Mouse (Mus musculus) CH12.LX (cell line): ENCODE measurements around the gene Csf2rb. TPM values are rescaled to one million over a fixed set of nuclear protein-coding genes. Genes with fewer than 3 reads are reported as not detected.
A peak's percentile ranks its signal among the peaks of the same experiment; 100 is the strongest.
"Not testable (repeated sequence)": the region's sequence is repeated elsewhere in the genome, so short reads cannot be mapped to it uniquely, and the experiment has no call there.

Experiments used
- DNase-seq: peaks from one replicate; pipeline ENCODE4 v3.0.0-alpha.2; 2013; ENCODE audit errors: extremely low read depth
- H3K27ac ChIP-seq: 2 replicates; pipeline ENCODE4 v1.5.1; 2012; ENCODE audit warnings: low read depth, mild to moderate bottlenecking, control low read depth, moderate library complexity; ENCODE audit not compliant: insufficient read depth
- H3K27me3 ChIP-seq: replicated peaks from 2 replicates; pipeline ENCODE3; 2012; ENCODE audit warnings: inconsistent platforms
- H3K36me3 ChIP-seq, 2 experiments: replicated peaks in 1 of 2; 2 replicates each; pipeline versions ENCODE3 to v1.6.1; 2012; ENCODE audit warnings: inconsistent platforms in 1 of 2, low read length in 1 of 2, mild to moderate bottlenecking in 1 of 2, mixed read lengths in 1 of 2, moderate library complexity in 1 of 2; ENCODE audit not compliant: control insufficient read depth in 1 of 2, insufficient read depth in 1 of 2
- H3K4me1 ChIP-seq, 2 experiments: 2 replicates each; pipeline ENCODE4 v1.6.1; 2012; ENCODE audit warnings: inconsistent platforms in 1 of 2, moderate library complexity in 1 of 2; ENCODE audit not compliant: insufficient read depth in 2 of 2, control insufficient read depth in 1 of 2
- H3K4me2 ChIP-seq: 2 replicates; pipeline ENCODE4 v1.6.1; 2012; ENCODE audit warnings: low read depth, mild to moderate bottlenecking, control low read depth; ENCODE audit not compliant: poor library complexity, insufficient read depth, severe bottlenecking
- H3K4me3 ChIP-seq, 3 experiments: fragments of 150-350 bp in 1 of 3; sonication (generic) in 1 of 3; replicated peaks in 1 of 3; 2 replicates each; pipeline versions ENCODE3 to v1.5.1; 2011 to 2012; ENCODE audit warnings: low read depth in 2 of 3, low read length in 2 of 3, mild to moderate bottlenecking in 2 of 3, moderate library complexity in 2 of 3, control low read depth in 1 of 3, improper control_type of control experiment in 1 of 3, inconsistent platforms in 1 of 3, mixed read lengths in 1 of 3; ENCODE audit not compliant: poor library complexity in 1 of 3
- H3K79me2 ChIP-seq: replicated peaks from 2 replicates; pipeline ENCODE4 v1.6.1; 2012; ENCODE audit warnings: mild to moderate bottlenecking, moderate library complexity; ENCODE audit not compliant: control insufficient read depth, poor library complexity, insufficient read depth, severe bottlenecking; ENCODE audit errors: extremely low read depth
- H3K9ac ChIP-seq: 2 replicates; pipeline ENCODE4 v1.6.1; 2012; ENCODE audit warnings: low read depth, mild to moderate bottlenecking, control low read depth, moderate library complexity; ENCODE audit not compliant: insufficient read depth
- H3K9me3 ChIP-seq: replicated peaks from 2 replicates; pipeline ENCODE3; 2012; ENCODE audit warnings: low read length, inconsistent platforms, mixed read lengths
- BHLHE40 ChIP-seq: IDR thresholded peaks from 2 replicates; pipeline ENCODE4 v1.6.1; 2011; ENCODE audit warnings: mild to moderate bottlenecking, low read depth, low read length, improper control_type of control experiment
- CHD1 ChIP-seq: IDR thresholded peaks from 2 replicates; pipeline ENCODE4 v1.6.1; 2012; ENCODE audit warnings: low read depth, low read length, improper control_type of control experiment, inconsistent platforms
- CHD2 ChIP-seq: IDR thresholded peaks from 2 replicates; pipeline ENCODE4 v1.6.1; 2011; ENCODE audit warnings: low read length, improper control_type of control experiment
- E2F4 ChIP-seq: IDR thresholded peaks from 2 replicates; pipeline ENCODE4 v1.6.1; 2011; ENCODE audit warnings: low read depth, low read length, improper control_type of control experiment; ENCODE audit not compliant: insufficient replicate concordance
- JUN ChIP-seq: IDR thresholded peaks from 2 replicates; pipeline ENCODE4 v1.6.1; 2011; ENCODE audit warnings: low read depth, mild to moderate bottlenecking, low read length, improper control_type of control experiment, moderate library complexity; ENCODE audit not compliant: insufficient read depth
- JUND ChIP-seq: conservative IDR thresholded peaks from 2 replicates; pipeline ENCODE4 v1.6.1; 2011; ENCODE audit warnings: low read depth, low read length, improper control_type of control experiment
- MAX ChIP-seq: IDR thresholded peaks from 2 replicates; pipeline ENCODE4 v1.6.1; 2011; ENCODE audit warnings: low read length, improper control_type of control experiment
- MXI1 ChIP-seq: IDR thresholded peaks from 2 replicates; pipeline ENCODE4 v1.6.1; 2011; ENCODE audit warnings: mild to moderate bottlenecking, low read depth, low read length, improper control_type of control experiment
- MYC ChIP-seq: IDR thresholded peaks from 2 replicates; pipeline ENCODE4 v1.6.1; 2011; ENCODE audit warnings: low read depth, mild to moderate bottlenecking, improper control_type of control experiment, low read length
- NRF1 ChIP-seq: IDR thresholded peaks from 2 replicates; pipeline ENCODE4 v1.6.1; 2014; ENCODE audit warnings: low read depth, mild to moderate bottlenecking, inconsistent platforms, low read length, improper control_type of control experiment, moderate library complexity
- PAX5 ChIP-seq: IDR thresholded peaks from 2 replicates; pipeline ENCODE4 v1.6.1; 2012; ENCODE audit warnings: low read length, inconsistent platforms, mixed read lengths
- POLR2A ChIP-seq: IDR thresholded peaks from 2 replicates; pipeline ENCODE4 v1.6.1; 2011; ENCODE audit warnings: low read depth, mild to moderate bottlenecking, improper control_type of control experiment, low read length
- SIN3A ChIP-seq: IDR thresholded peaks from 2 replicates; pipeline ENCODE4 v1.6.1; 2012; ENCODE audit warnings: low read length, improper control_type of control experiment, inconsistent platforms
- SMC3 ChIP-seq: IDR thresholded peaks from 2 replicates; pipeline ENCODE4 v1.6.1; 2011; ENCODE audit warnings: low read depth, low read length, improper control_type of control experiment
- TBP ChIP-seq: conservative IDR thresholded peaks from 2 replicates; pipeline ENCODE4 v1.6.1; 2011; ENCODE audit warnings: low read depth, low read length, improper control_type of control experiment
- TCF12 ChIP-seq: IDR thresholded peaks from 2 replicates; pipeline ENCODE4 v1.6.1; 2014; ENCODE audit warnings: low read depth, mild to moderate bottlenecking, inconsistent platforms, low read length, improper control_type of control experiment
- USF1 ChIP-seq: IDR thresholded peaks from 2 replicates; pipeline ENCODE4 v1.6.1; 2014; ENCODE audit warnings: low read depth, mild to moderate bottlenecking, inconsistent platforms, low read length, improper control_type of control experiment
- USF2 ChIP-seq: conservative IDR thresholded peaks from 2 replicates; pipeline ENCODE4 v1.6.1; 2011; ENCODE audit warnings: low read depth, low read length, improper control_type of control experiment
- ZKSCAN1 ChIP-seq: IDR thresholded peaks from 2 replicates; pipeline ENCODE4 v1.6.1; 2012; ENCODE audit warnings: low read depth, inconsistent platforms, low read length, improper control_type of control experiment, borderline replicate concordance
- ZMIZ1 ChIP-seq: IDR thresholded peaks from 2 replicates; pipeline ENCODE4 v1.6.1; 2012; ENCODE audit warnings: low read depth, mild to moderate bottlenecking, inconsistent platforms, low read length, improper control_type of control experiment
- dilution Hi-C: fragments of 300-500 bp; cut with MboI; formaldehyde crosslinking; loops from 2 replicates; pipeline ENCODE4 v1.14.3; 2020; ENCODE audit warnings: low sequenced_read_pairs; ENCODE audit not compliant: extremely low pct_unique_long_range_greater_than_20kb, extremely low pct_ligation_motif_present
- in situ Hi-C: fragments of 300-500 bp; cut with MboI; formaldehyde crosslinking; loops from 3 replicates; pipeline ENCODE4 v1.14.3; 2019; ENCODE audit warnings: low sequenced_read_pairs, low pct_ligation_motif_present, low pct_unique_long_range_greater_than_20kb, mixed read lengths
- polyA plus RNA-seq: library from polyadenylated mRNA; unstranded; fragments of >175 nt; gene quantifications from 2 replicates; pipeline ENCODE4 v1.2.1, GENCODE M21; 2012; ENCODE audit warnings: low read depth; ENCODE audit not compliant: insufficient read length
- total RNA-seq, 2 experiments: library from RNA; depleted of rRNA; stranded (reverse); fragments of 300-350 nt in 1 of 2; fragments of >200 nt in 1 of 2; gene quantifications; 2 replicates each; pipeline ENCODE4 v1.2.3; 2012 to 2014

Csf2rb gene
- total and polyA plus RNA-seq, 3 experiments: 134 to 222 (median 179) TPM

DNA sequence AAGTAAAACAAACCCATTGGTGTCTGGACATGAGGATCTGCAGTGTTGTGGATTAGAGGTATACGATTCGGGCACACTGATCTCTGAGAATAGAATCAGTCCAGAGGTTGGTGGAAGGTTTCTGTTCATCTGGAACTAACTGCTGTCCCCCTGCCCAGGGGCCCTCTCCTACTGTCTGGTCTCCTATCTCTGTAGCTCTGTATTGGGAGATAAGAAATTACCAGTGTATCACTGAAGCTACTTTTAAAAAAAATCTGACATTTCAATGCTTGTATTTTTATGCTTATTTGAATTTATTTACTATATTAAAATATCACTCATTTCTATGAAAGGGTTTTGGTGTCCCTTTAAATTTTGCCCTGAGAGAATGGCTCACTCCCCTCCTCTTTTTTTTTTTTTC is 1.3 kb upstream of the Csf2rb start:
- H3K9ac ChIP-seq: peak overlapping the region; percentile 40
- peaks cover 33% of the 10 kb centered on the region for H3K79me2 ChIP-seq
- H3K4me2 ChIP-seq: peak overlapping the region; percentile 77
- no peaks in the 10 kb centered on the region for H3K27me3 ChIP-seq
- in situ Hi-C loops: loop anchor here (10.0 kb wide), 1 partner anchor 349 kb away; the partner anchor contains the start of gene Eif3d
- no peak overlapping the region for H3K4me3 ChIP-seq
- dilution Hi-C loops: no loop called here
- H3K4me1 ChIP-seq: peaks cover 34 to 57% of the 10 kb centered on the region in 2 experiments
- H3K9me3 ChIP-seq: no peaks in the 10 kb centered on the region
- peaks cover 4 to 13% of the 10 kb centered on the region in 2 experiments for H3K36me3 ChIP-seq
- DNase-seq: no peak
- TF ChIP-seq PAX5: no peak
- TF ChIP-seq, all 38 proteins: peak for 0
- peak overlapping the region; percentile 74; the same call in 1 of the 2 replicates for H3K27ac ChIP-seq

DNA sequence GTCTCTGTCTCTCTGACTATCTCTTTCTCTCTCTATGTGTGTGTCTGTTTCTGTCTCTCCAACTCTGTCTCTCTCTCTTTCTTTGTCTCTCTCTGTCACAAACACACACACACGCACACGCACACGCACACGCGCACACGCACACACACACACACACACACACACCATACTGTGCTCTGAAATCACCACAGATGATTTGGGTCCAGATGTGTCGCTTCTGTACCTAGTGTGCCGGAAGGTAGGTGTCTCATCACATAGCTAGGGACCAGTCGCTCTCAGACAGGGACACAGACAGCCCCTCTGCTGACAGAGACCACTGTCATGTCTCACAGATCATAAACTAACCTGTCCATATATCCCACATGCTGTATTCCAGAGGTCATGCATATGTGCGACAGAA is 1.2 kb downstream of the Csf2rb start:
- peaks cover 25 to 52% of the 10 kb centered on the region in 2 experiments for H3K4me1 ChIP-seq
- H3K4me2 ChIP-seq: peak overlapping the region; percentile 98

DNA sequence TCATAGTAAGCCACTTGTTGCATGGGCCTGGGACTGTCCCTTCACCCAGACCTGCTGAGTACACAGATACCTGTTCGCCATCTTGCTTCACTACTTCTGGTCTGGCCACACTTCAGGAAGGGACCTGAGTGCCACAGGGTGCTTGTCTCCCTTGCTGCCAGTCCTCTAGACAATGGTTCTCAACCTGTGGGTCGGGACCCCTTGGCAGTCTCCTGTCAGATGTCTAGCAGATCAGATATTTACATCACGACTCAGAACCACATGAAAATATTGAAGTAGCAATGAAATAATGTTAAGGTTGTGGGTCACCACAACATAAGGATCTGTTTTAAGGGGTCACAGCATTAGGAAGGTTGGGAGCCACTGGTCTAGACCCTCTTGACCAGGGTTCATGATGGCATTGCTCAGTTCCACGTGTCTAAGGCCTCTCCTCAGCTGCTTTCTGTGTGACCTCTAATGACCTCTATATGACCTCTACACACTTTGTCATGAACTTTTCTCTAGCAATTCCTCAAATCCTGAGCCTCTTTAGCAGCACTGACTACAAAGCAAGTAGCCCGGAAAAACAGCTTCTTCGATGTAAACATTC is 2.3 kb downstream of the Csf2rb start:
- Histone ChIP-seq H3K9ac (peak overlapping the region; percentile 100), H3K36me3 (peaks cover 11 to 33% of the 10 kb centered on the region in 2 experiments), H3K79me2 (peaks cover 64% of the 10 kb centered on the region), H3K4me2 (peak overlapping the region; percentile 98), H3K27ac (peak overlapping the region; percentile 91), H3K4me1 (peaks cover 23 to 51% of the 10 kb centered on the region in 2 experiments), H3K4me3 (peak overlapping the region; percentile 45 to 99 (median 80))
- dilution Hi-C loops, H3K27me3 ChIP-seq, H3K9me3 ChIP-seq, DNase-seq: not testable (repeated sequence)
- in situ Hi-C loops: loop anchor here (10.0 kb wide), 1 partner anchor 353 kb away; the partner anchor contains the start of gene Eif3d
- peak; percentile 56 for TF ChIP-seq MAX
- 0 out of 2 replicates have a peak, but pooled peaks have one; percentile 11 for TF ChIP-seq ZMIZ1
- 0 out of 2 replicates have a peak, but pooled peaks have one; percentile 24 for TF ChIP-seq TCF12
- TF ChIP-seq CHD2: peak; percentile 71; the same call in 1 of the 2 replicates
- TF ChIP-seq MYC: 0 out of 2 replicates have a peak, but pooled peaks have one; percentile 51
- peak; percentile 34; the same call in 1 of the 2 replicates for TF ChIP-seq POLR2A
- 0 out of 2 replicates have a peak, but pooled peaks have one; percentile 4 for TF ChIP-seq BHLHE40
- 0 out of 2 replicates have a peak, but pooled peaks have one; percentile 19 for TF ChIP-seq NRF1

More for the DNA sequence above, 1.2 kb downstream of the Csf2rb start:
- no peak for DNase-seq
- Histone ChIP-seq H3K9ac (peak overlapping the region; percentile 100), H3K4me3 (peak overlapping the region; percentile 80 to 99 (median 87)), H3K9me3 (no peaks in the 10 kb centered on the region), H3K79me2 (peaks cover 55% of the 10 kb centered on the region), H3K36me3 (peaks cover 4 to 23% of the 10 kb centered on the region in 2 experiments), H3K27ac (peak overlapping the region; percentile 91), H3K27me3 (no peaks in the 10 kb centered on the region)
- TF ChIP-seq USF2: no peak
- TF ChIP-seq POLR2A: peak; percentile 35; the same call in 1 of the 2 replicates
- TF ChIP-seq ZMIZ1: 0 out of 2 replicates have a peak, but pooled peaks have one; percentile 50
- TF ChIP-seq TBP: no peak
- TF ChIP-seq JUN: no peak
- no peak for TF ChIP-seq USF1
- TF ChIP-seq E2F4: no peak
- TF ChIP-seq ZKSCAN1: no peak
- TF ChIP-seq JUND: no peak
- peak; percentile 79 for TF ChIP-seq MXI1
- TF ChIP-seq CHD2: no peak
- TF ChIP-seq SMC3: no peak
- peak; percentile 87; the same call in 1 of the 2 replicates for TF ChIP-seq CHD1
- TF ChIP-seq PAX5: no peak
- 0 out of 2 replicates have a peak, but pooled peaks have one; percentile 18 for TF ChIP-seq NRF1
- TF ChIP-seq TCF12: peak; percentile 33; the same call in 1 of the 2 replicates
- TF ChIP-seq SIN3A: 0 out of 2 replicates have a peak, but pooled peaks have one; percentile 60
- TF ChIP-seq BHLHE40: peak; percentile 51
- in situ Hi-C loops: loop anchor here (10.0 kb wide), 1 partner anchor 352 kb away; the partner anchor contains the start of gene Eif3d
- dilution Hi-C loops: no loop called here
